8 mouse cellular contexts compared by ENCODE assay signal in the genomic region with DNA sequence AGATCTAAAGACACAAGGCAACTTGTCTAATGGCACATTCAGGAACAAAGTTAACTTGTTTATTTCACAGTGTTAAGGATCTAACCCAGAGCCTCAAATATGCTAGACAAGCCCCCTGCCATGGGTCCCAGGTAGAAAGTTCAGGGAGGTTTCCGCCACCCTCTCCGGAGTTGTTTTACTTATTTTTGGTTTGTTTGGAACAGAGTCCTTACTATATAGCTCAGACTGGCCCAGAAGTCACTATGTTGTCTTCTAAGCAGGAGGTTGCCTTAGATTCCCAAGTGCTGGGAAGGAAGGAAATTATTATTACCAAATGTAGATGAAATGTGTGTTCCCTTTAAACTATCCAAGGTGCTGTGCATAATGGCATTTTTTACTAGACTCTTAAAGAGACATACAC. TPM values are rescaled to one million over a fixed set of nuclear protein-coding genes. Genes with fewer than 3 reads are reported as not detected.
A peak's percentile ranks its signal among the peaks of the same experiment; 100 is the strongest.
DNase-seq lines count a peak whose midpoint lies in the region; ATAC-seq and TF ChIP-seq lines count a peak whose summit lies in the region.

No protein-coding gene starts in this region.

- peak overlapping the region; percentile 51; the same call in 1 of the 2 replicates for H3K27ac ChIP-seq in kidney, embryonic 14.5 days (ENCODE audit: low read depth, low read length)
- no peak overlapping the region for H3K27ac ChIP-seq in cortical plate, adult 2 months (ENCODE audit: insufficient read depth, low read length)
- 0 out of 2 replicates have a peak overlapping the region, but pooled peaks have one; percentile 32 for H3K27ac ChIP-seq in hindbrain, postnatal 0 days

- peaks cover 8% of the 10 kb centered on the region; the same call in 1 of the 2 replicates for H3K4me1 ChIP-seq in kidney, embryonic 14.5 days (ENCODE audit: control insufficient read depth, insufficient read depth, low read length)
- peaks cover 2% of the 10 kb centered on the region; the same call in 1 of the 2 replicates for H3K4me1 ChIP-seq in cortical plate, adult 2 months (ENCODE audit: control insufficient read depth, insufficient read depth, low read length)
- peaks cover 3% of the 10 kb centered on the region; the same call in 1 of the 2 replicates for H3K4me1 ChIP-seq in hindbrain, postnatal 0 days (ENCODE audit: insufficient read depth, low read length)

- peaks cover 84% of the 10 kb centered on the region for H3K79me2 ChIP-seq in myocyte (ENCODE audit: control insufficient read depth, insufficient read depth)

- H3K4me3 ChIP-seq in kidney, embryonic 14.5 days (ENCODE audit: low read length), result peak overlapping the region; percentile 48
- H3K4me3 ChIP-seq in cortical plate, adult 2 months (ENCODE audit: insufficient read depth, low read length), result peak overlapping the region; percentile 26; the same call in 1 of the 2 replicates
- peak overlapping the region; percentile 50; the same call in 1 of the 2 replicates for H3K4me3 ChIP-seq in hindbrain, postnatal 0 days (ENCODE audit: low read length)
- H3K4me3 ChIP-seq in myocyte, result peak overlapping the region; percentile 24

- no peak for TF ChIP-seq CTCF in cortical plate, adult 2 months (IDR thresholded peaks at IDR 0.05; ENCODE audit: extremely low read depth, insufficient read depth, low read length)
- TF ChIP-seq CTCF in hindbrain, postnatal 0 days (IDR thresholded peaks at IDR 0.05; ENCODE audit: low read depth), result no peak

- DNase-seq in kidney, postnatal 14 days, result no peak
- no peak for DNase-seq in hindbrain, postnatal 0 days (ENCODE audit: low spot score)
- DNase-seq in spleen, postnatal 10 days (ENCODE audit: low spot score in 2 of 2), result no peak
- no peak for DNase-seq in cerebellum, adult 11 months

- TF ChIP-seq POLR2A in cortical plate, adult 2 months (IDR thresholded peaks at IDR 0.05; ENCODE audit: extremely low read depth, insufficient read depth, low read length), result no peak
- no peak for TF ChIP-seq POLR2A in myocyte (IDR thresholded peaks at IDR 0.05; ENCODE audit: insufficient read length, low read depth)

- peak overlapping the region; percentile 31 for H3K9ac ChIP-seq in kidney, embryonic 14.5 days (ENCODE audit: low read depth, low read length)
- no peak overlapping the region for H3K9ac ChIP-seq in hindbrain, postnatal 0 days (replicated peaks; ENCODE audit: low read length)

- 52% methylated on average over 2 of the region's 2 CpGs for WGBS in kidney, embryonic 14.5 days
- 77% methylated on average over 2 of the region's 2 CpGs for WGBS in hindbrain, postnatal 0 days

- peak overlapping the region; percentile 35 for H3K4me2 ChIP-seq in kidney, embryonic 14.5 days (replicated peaks; ENCODE audit: low read depth, low read length)
- H3K4me2 ChIP-seq in hindbrain, postnatal 0 days (ENCODE audit: low read depth, low read length), result peak overlapping the region; percentile 60
- peak overlapping the region; percentile 58 for H3K4me2 ChIP-seq in myocyte (ENCODE audit: low read depth)

- H3K9me3 ChIP-seq in kidney, embryonic 14.5 days (ENCODE audit: control insufficient read depth, low read length), result no peaks in the 10 kb centered on the region
- no peaks in the 10 kb centered on the region for H3K9me3 ChIP-seq in hindbrain, postnatal 0 days (ENCODE audit: low read length)

- no peaks in the 10 kb centered on the region for H3K36me3 ChIP-seq in kidney, embryonic 14.5 days (ENCODE audit: control insufficient read depth, insufficient read depth, low read length)
- H3K36me3 ChIP-seq in hindbrain, postnatal 0 days (ENCODE audit: insufficient read depth, low read length), result no peaks in the 10 kb centered on the region
- no peaks in the 10 kb centered on the region for H3K36me3 ChIP-seq in myocyte (ENCODE audit: control insufficient read depth, insufficient read depth)

- H3K27me3 ChIP-seq in kidney, embryonic 14.5 days (ENCODE audit: control insufficient read depth, insufficient read depth, low read length), result no peaks in the 10 kb centered on the region
- H3K27me3 ChIP-seq in hindbrain, postnatal 0 days (ENCODE audit: insufficient read depth, low read length), result no peaks in the 10 kb centered on the region
- H3K27me3 ChIP-seq in myocyte (ENCODE audit: control insufficient read depth, insufficient read depth, insufficient read length), result no peaks in the 10 kb centered on the region

- H3ac ChIP-seq in myocyte (ENCODE audit: control insufficient read depth, insufficient read length), result no peak overlapping the region

- ATAC-seq in kidney, embryonic 14.5 days (ENCODE audit: low FRiP score, low TSS enrichment), result no peak
- no peak for ATAC-seq in hindbrain, postnatal 0 days
- ATAC-seq in erythroid progenitor cell, adult 5-6 weeks (replicated peaks; ENCODE audit: low FRiP score, poor library complexity, severe bottlenecking), result no peak

TF ChIP-seq in myocyte, 11 proteins besides CTCF, POLR2A, EP300 and RAD21:
- TF ChIP-seq E2F4 (IDR thresholded peaks at IDR 0.05; ENCODE audit: insufficient read depth) (no peak), MYOD1 (IDR thresholded peaks at IDR 0.05; ENCODE audit: control insufficient read depth in 1 of 3, insufficient read length in 2 of 3, low read depth in 2 of 3) (no peak), MAX (IDR thresholded peaks at IDR 0.05; ENCODE audit: low read depth) (no peak), MYOG (IDR thresholded peaks at IDR 0.05; ENCODE audit: control insufficient read depth in 1 of 3, insufficient read depth in 1 of 3, insufficient read length in 2 of 3, low read depth in 2 of 3) (no peak), USF1 (IDR thresholded peaks at IDR 0.05; ENCODE audit: low read depth) (no peak), SRF (IDR thresholded peaks at IDR 0.05; ENCODE audit: control insufficient read depth, insufficient read length, low read depth) (no peak), POLR2AphosphoS2 (IDR thresholded peaks at IDR 0.05; ENCODE audit: insufficient read length, low read depth) (no peak), REST (IDR thresholded peaks at IDR 0.05; ENCODE audit: insufficient read depth, insufficient read length) (no peak), TCF12 (IDR thresholded peaks at IDR 0.05; ENCODE audit: insufficient read depth, poor library complexity, severe bottlenecking) (no peak), TCF3 (IDR thresholded peaks at IDR 0.05; ENCODE audit: insufficient read length, low read depth) (no peak), CEBPB (IDR thresholded peaks at IDR 0.05; ENCODE audit: insufficient read depth, poor library complexity, severe bottlenecking) (no peak)

RNA-seq across cellular contexts. Expression of gene Zfand6, which starts 9.7 kb away (rescaled TPM):
- polyA plus RNA-seq in kidney, embryonic 14.5 days (2014; fragmentation: Nextera tagmentation; extraction: Ambion mirVana), result 167 and 180 TPM in 2 replicates
- 73.2 and 74.7 TPM in 2 replicates for polyA plus RNA-seq in cortical plate, adult 2 months (2012; rRNA removed)
- 82.5 and 104 TPM in 2 replicates for total RNA-seq in hindbrain, postnatal 0 days (2014; rRNA removed)
- polyA plus RNA-seq in hindbrain, postnatal 0 days (2015; fragmentation: Nextera tagmentation; extraction: Ambion mirVana), result 141 and 152 TPM in 2 replicates
- 34.7 TPM for polyA plus RNA-seq in myocyte (2012; fragmentation: generic; extraction: Trizol)
- total RNA-seq in erythroid progenitor cell, adult 5-6 weeks (2015; ENCODE audit: low replicate concordance), result 182 and 220 TPM in 2 replicates
- 162 and 171 TPM in 2 replicates for total RNA-seq in erythroid progenitor cell, adult 5-6 weeks (2017; ENCODE audit: low replicate concordance)
